Mouse (Mus musculus) heart, embryonic 15.5 days (tissue): ENCODE data around the gene Adgrb3. TPM values are rescaled to one million over a fixed set of nuclear protein-coding genes. Genes with fewer than 3 reads are reported as not detected.

ENCODE experiments used
- ATAC-seq: fragments of 200-750 bp; cut with Nextera tagmentation; replicated peaks from 2 replicates; pipeline ENCODE4 v1.8.0; 2017; ENCODE audit warnings: low read depth, moderate TSS enrichment; ENCODE audit not compliant: insufficient number of reproducible peaks, insufficient read depth, low FRiP score
- H3K27ac ChIP-seq: fragments of 300-500 bp; sonication (generic); 2 replicates; pipeline ENCODE4 v1.5.1; 2015; ENCODE audit warnings: mild to moderate bottlenecking, inconsistent platforms
- H3K27me3 ChIP-seq: fragments of 300-500 bp; sonication (generic); 2 replicates; pipeline ENCODE4 v1.6.1; 2015; ENCODE audit warnings: inconsistent platforms
- H3K36me3 ChIP-seq: fragments of 300-500 bp; sonication (generic); 2 replicates; pipeline ENCODE4 v1.6.1; 2015; ENCODE audit warnings: mild to moderate bottlenecking, inconsistent platforms
- H3K4me1 ChIP-seq: fragments of 300-500 bp; sonication (generic); replicated peaks from 2 replicates; pipeline ENCODE4 v1.6.1; 2015; ENCODE audit warnings: inconsistent platforms
- H3K4me2 ChIP-seq: fragments of 300-500 bp; sonication (generic); 2 replicates; pipeline ENCODE4 v1.6.1; 2015; ENCODE audit warnings: inconsistent platforms, mild to moderate bottlenecking, moderate library complexity
- H3K4me3 ChIP-seq: fragments of 300-500 bp; sonication (generic); 2 replicates; pipeline ENCODE4 v1.5.1; 2015; ENCODE audit warnings: mild to moderate bottlenecking, inconsistent platforms
- H3K9ac ChIP-seq: fragments of 300-500 bp; sonication (generic); 2 replicates; pipeline ENCODE4 v1.6.1; 2015; ENCODE audit warnings: mild to moderate bottlenecking, inconsistent platforms
- H3K9me3 ChIP-seq: fragments of 300-500 bp; sonication (generic); replicated peaks from 2 replicates; pipeline ENCODE4 v1.6.1; 2016; ENCODE audit warnings: inconsistent platforms
- WGBS: fragments of 180-500 bp; shearing (Covaris S2); methylation state at CpG from one replicate; pipeline ENCODE4 v1.1.7; 2015; ENCODE audit warnings: mixed read lengths; 5-methylcytosine and 5-hydroxymethylcytosine counted together
- polyA plus RNA-seq: library from polyadenylated mRNA; unstranded; fragments of >200 nt; fragmentation: Nextera tagmentation; extraction: Ambion mirVana; gene quantifications from 2 replicates; pipeline ENCODE4 v1.2.1, GENCODE M21; 2015

Gene Adgrb3
- polyA plus RNA-seq, 1 experiment from 2014 or later = 0.18 TPM

DNA sequence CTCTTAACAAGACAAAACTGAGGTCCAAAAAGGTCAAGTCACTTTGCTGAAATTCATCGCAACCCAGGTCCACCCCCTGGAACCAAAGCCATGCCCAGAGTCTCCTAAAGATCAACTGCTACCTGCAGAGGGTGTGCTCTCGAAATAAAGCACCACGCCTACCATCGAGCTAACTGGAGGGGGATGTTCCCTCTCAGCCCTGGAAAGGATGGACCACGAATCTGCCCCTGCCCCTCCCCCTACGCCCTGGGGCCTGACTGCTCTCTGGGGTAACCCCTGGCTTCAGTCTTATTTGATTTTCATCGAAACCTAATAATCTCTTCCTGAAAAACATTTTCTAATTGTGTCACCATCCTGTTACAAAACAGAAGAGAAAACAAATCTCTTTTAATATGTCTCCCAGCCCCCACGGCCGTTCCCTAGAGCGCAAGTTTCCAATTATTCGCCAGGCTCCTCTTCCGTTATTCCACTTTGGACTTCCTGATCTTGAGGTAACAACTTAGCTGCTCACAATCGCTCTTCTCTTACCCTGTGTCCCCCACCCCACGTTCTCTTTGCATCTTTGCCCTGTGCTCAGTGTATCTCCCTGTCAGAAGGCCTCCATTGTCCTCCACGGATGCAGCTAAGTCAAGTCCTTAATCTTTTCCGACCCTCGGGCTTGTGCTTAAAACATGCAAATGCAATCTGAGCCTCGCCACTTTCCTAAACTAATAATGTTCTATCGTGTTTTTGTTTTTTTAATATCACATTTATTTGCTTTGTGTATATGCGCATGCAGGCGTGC is 651.0 kb downstream of the Adgrb3 start:
- Histone ChIP-seq H3K27me3 (no peaks in the 10 kb centered on the region), H3K9me3 (no peaks in the 10 kb centered on the region), H3K36me3 (no peaks in the 10 kb centered on the region), H3K9ac (no peak overlapping the region), H3K27ac (no peak overlapping the region), H3K4me1 (no peaks in the 10 kb centered on the region), H3K4me2 (no peak overlapping the region), H3K4me3 (no peak overlapping the region)
- WGBS = 51% methylated on average over 21 of the region's 21 CpGs
- no peak for ATAC-seq

GRCm38 (mm10) chr1:25167120-25167519 is 662.4 kb downstream of the Adgrb3 start:
- Histone ChIP-seq H3K36me3 (no peaks in the 10 kb centered on the region), H3K9ac (no peak overlapping the region), H3K4me1 (no peaks in the 10 kb centered on the region), H3K4me2 (no peak overlapping the region), H3K27ac (no peak overlapping the region), H3K9me3 (no peaks in the 10 kb centered on the region), H3K27me3 (no peaks in the 10 kb centered on the region), H3K4me3 (no peak overlapping the region)
- 80% methylated on average over 5 of the region's 5 CpGs for WGBS
- ATAC-seq = no peak

DNA sequence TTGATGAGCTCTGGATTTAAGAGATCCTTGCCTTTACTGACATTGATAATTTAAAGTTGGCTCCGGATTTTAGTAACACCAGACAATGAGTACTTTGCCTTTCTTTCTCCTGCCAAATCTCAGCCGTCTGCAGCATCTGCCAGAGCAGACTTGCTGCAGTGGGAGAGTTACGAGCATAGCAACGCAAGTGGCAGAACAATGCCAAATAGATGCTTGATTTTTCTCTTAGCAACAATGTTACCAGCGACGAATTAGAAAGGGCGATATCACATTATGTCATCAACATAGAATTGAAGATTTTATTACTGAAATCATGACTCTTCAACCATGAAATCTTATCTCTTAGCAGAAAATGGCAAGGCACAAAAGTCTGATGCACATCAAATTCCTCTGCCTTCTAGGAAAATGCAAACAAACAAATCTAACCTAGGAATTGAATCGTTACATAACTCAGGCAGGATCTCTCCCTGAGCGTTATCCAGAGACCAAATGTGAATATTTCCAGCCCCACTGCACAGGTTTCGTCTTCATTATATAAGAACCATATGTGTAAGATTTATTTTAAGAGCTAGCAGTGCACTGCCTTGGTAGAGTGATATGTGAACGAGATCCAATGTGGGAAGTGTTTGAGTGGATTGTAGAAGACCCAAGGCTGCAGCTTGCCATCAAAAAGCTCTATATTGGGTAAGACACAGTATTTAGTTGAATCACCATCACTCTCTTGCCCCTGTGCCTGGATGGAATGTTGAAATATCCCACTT is 663.3 kb downstream of the Adgrb3 start:
- H3K36me3 ChIP-seq = no peaks in the 10 kb centered on the region
- H3K27me3 ChIP-seq = no peaks in the 10 kb centered on the region
- no peaks in the 10 kb centered on the region for H3K4me1 ChIP-seq
- no peak overlapping the region for H3K9ac ChIP-seq
- H3K9me3 ChIP-seq = no peaks in the 10 kb centered on the region
- no peak for ATAC-seq
- no peak overlapping the region for H3K27ac ChIP-seq
- 68% methylated on average over 11 of the region's 11 CpGs for WGBS
- no peak overlapping the region for H3K4me2 ChIP-seq
- no peak overlapping the region for H3K4me3 ChIP-seq

- ATAC-seq = no peak
- no peak overlapping the region for H3K9ac ChIP-seq
- no peaks in the 10 kb centered on the region for H3K27me3 ChIP-seq
- no peaks in the 10 kb centered on the region for H3K36me3 ChIP-seq
- no peak overlapping the region for H3K27ac ChIP-seq
- no peak overlapping the region for H3K4me3 ChIP-seq
- 52% methylated on average over 6 of the region's 6 CpGs for WGBS
- no peaks in the 10 kb centered on the region for H3K9me3 ChIP-seq
- H3K4me2 ChIP-seq = no peak overlapping the region
- no peaks in the 10 kb centered on the region for H3K4me1 ChIP-seq
These were observed 665.9 kb downstream of the Adgrb3 start for GRCm38 (mm10) chr1:25163561-25163960.

DNA sequence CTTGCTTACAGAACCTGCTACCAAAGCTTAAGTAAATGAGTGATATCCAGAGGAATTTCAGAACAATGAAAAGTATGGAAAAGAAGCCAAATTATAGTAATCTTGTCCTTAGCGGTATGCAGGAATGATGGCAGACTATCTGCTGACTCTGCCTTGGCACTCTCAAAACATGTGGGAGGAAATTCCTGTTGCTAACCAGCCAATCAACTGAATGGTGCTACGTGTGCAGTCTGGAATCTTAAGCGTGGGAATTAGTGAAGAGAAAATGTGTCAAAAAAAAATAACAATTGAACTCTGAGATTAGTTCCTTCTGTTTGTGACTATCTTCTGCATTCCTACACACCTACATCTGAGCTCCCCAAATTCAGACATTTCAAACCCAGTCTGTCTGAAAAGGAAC is 683.3 kb downstream of the Adgrb3 start:
- no peaks in the 10 kb centered on the region for H3K4me1 ChIP-seq
- no peak overlapping the region for H3K4me3 ChIP-seq
- no peaks in the 10 kb centered on the region for H3K9me3 ChIP-seq
- H3K27ac ChIP-seq = no peak overlapping the region
- no peak overlapping the region for H3K4me2 ChIP-seq
- no peaks in the 10 kb centered on the region for H3K36me3 ChIP-seq
- H3K9ac ChIP-seq = no peak overlapping the region
- WGBS = 55% methylated on average over 3 of the region's 3 CpGs
- no peaks in the 10 kb centered on the region for H3K27me3 ChIP-seq
- no peak for ATAC-seq

GRCm38 (mm10) chr1:25132150-25132824 is 697.2 kb downstream of the Adgrb3 start:
- ATAC-seq = no peak
- Histone ChIP-seq H3K4me1 (no peaks in the 10 kb centered on the region), H3K36me3 (no peaks in the 10 kb centered on the region), H3K9me3 (no peaks in the 10 kb centered on the region), H3K27me3 (no peaks in the 10 kb centered on the region), H3K4me2 (no peak overlapping the region), H3K27ac (no peak overlapping the region), H3K4me3 (no peak overlapping the region), H3K9ac (no peak overlapping the region)
- 55% methylated on average over 4 of the region's 4 CpGs for WGBS

- Histone ChIP-seq H3K4me1 (no peaks in the 10 kb centered on the region), H3K27ac (no peak overlapping the region), H3K9me3 (no peaks in the 10 kb centered on the region), H3K9ac (no peak overlapping the region), H3K4me2 (no peak overlapping the region), H3K4me3 (no peak overlapping the region), H3K36me3 (no peaks in the 10 kb centered on the region), H3K27me3 (no peaks in the 10 kb centered on the region)
- 72% methylated on average over 11 of the region's 11 CpGs for WGBS
- ATAC-seq = no peak
These were observed 714.0 kb downstream of the Adgrb3 start for GRCm38 (mm10) chr1:25115512-25115911.

DNA sequence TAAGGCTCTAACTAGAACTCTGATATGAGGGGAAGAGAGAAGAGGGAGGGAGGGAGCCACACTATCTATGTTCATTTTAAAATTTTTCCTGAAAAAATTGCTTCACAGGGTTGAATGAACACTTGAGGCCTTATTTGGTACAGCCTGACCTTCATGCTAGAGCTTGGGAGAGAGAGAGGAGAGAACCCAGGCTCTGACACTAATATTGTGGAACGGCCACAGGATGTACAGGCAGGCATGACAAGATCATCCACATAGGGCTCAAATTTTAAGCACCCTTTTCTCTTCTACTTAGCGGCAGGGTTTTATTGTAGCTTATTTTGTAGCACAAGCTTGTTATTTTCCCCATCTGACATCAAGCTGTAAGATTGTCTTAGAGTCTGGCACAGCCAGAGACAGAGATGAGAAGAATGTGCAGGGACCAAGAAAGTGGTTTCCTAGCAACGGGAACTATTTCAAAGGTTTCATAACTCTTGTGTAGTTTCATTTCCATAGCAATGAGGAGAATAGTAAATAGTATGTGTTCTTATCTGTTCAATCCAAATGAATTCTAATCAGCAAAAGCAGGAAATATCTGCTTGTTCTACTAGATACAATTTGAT is 721.9 kb downstream of the Adgrb3 start:
- WGBS = 82% methylated on average over 3 of the region's 3 CpGs
- Histone ChIP-seq H3K4me3 (no peak overlapping the region), H3K27me3 (no peaks in the 10 kb centered on the region), H3K4me2 (no peak overlapping the region), H3K9me3 (no peaks in the 10 kb centered on the region), H3K4me1 (no peaks in the 10 kb centered on the region), H3K36me3 (no peaks in the 10 kb centered on the region), H3K9ac (no peak overlapping the region), H3K27ac (no peak overlapping the region)
- no peak for ATAC-seq

- no peaks in the 10 kb centered on the region for H3K4me1 ChIP-seq
- no peak overlapping the region for H3K9ac ChIP-seq
- no peak for ATAC-seq
- no peaks in the 10 kb centered on the region for H3K27me3 ChIP-seq
- H3K27ac ChIP-seq = no peak overlapping the region
- no peak overlapping the region for H3K4me3 ChIP-seq
- WGBS = 63% methylated on average over 6 of the region's 6 CpGs
- no peak overlapping the region for H3K4me2 ChIP-seq
- no peaks in the 10 kb centered on the region for H3K9me3 ChIP-seq
- H3K36me3 ChIP-seq = no peaks in the 10 kb centered on the region
These were observed 722.8 kb downstream of the Adgrb3 start for GRCm38 (mm10) chr1:25106679-25107078.

DNA sequence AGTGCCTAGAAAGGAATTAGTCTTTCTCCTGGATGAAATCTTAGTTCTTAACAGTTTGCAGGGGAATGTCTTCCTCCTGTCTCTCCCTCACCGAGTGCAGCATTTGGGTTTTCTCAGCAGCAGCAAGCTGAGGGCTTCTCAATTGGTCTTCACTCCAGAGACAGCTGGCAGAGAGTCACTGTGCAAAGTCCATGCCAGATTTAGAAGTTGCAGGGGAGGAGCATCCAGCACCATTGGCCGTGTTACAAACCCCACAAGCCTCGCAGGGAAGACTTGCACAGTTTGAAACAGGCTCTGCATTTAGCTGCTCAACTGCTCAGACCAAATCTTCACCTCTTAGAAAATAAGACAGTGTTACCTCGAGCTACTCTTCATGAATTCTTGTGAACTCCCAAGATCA is 724.1 kb downstream of the Adgrb3 start:
- Histone ChIP-seq H3K9me3 (no peaks in the 10 kb centered on the region), H3K27ac (no peak overlapping the region), H3K36me3 (no peaks in the 10 kb centered on the region), H3K4me1 (no peaks in the 10 kb centered on the region), H3K4me3 (no peak overlapping the region), H3K4me2 (no peak overlapping the region), H3K27me3 (no peaks in the 10 kb centered on the region), H3K9ac (no peak overlapping the region)
- no peak; the same call in 1 of the 2 replicates for ATAC-seq
- WGBS = 22% methylated on average over 4 of the region's 4 CpGs

- Histone ChIP-seq H3K27me3 (no peaks in the 10 kb centered on the region), H3K4me1 (0 out of 2 replicates have a peak, but pooled peaks cover 3% of the 10 kb centered on the region), H3K4me2 (no peak overlapping the region), H3K36me3 (no peaks in the 10 kb centered on the region), H3K9me3 (no peaks in the 10 kb centered on the region), H3K27ac (no peak overlapping the region), H3K9ac (no peak overlapping the region), H3K4me3 (no peak overlapping the region)
- no peak for ATAC-seq
- 61% methylated on average over 5 of the region's 5 CpGs for WGBS
These were observed 741.3 kb downstream of the Adgrb3 start for GRCm38 (mm10) chr1:25088010-25088719.
